Mouse (Mus musculus): ENCODE measurements around the gene Rps2. TPM values are rescaled to one million over a fixed set of nuclear protein-coding genes. Genes with fewer than 3 reads are reported as not detected.
A peak's percentile ranks its signal among the peaks of the same experiment; 100 is the strongest.

Rps2 gene
- polyA plus RNA-seq, 1 experiment from 2014 or later, result 841 TPM

DNA sequence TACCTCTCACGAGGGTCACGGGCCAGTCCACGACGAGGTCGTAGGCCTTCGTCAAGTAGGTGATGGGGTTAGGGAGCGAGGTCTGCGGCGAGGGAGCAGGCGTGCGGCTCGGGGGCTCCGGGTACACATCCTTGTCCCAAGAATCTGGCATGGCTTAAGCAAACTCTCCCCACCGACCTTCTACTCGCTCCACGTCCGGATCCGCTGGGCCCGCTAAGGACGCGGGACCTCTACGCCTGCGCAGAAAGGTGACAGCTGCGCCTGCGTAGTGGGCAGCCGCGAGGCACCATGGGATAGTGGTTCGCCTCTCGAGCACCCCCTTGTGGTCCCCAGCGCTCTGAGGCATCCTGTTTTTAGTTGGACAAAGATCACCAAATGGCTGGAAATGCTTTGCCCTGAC is 6.3 kb downstream of the Rps2 start, which contains the start of gene Ndufb10:
Gene Ndufb10, minus strand, starts transcription at position 295 of the 400 bp plus-strand sequence.
- Histone ChIP-seq H3K4me3 (peak within 1 kb of the TSS; percentile 68), H3K9me3 (replicated peaks) (no peaks in the 10 kb centered on the region), H3K9ac (peak within 1 kb of the TSS; percentile 92), H3K4me1 (peaks cover 28% of the 10 kb centered on the region), H3K27me3 (0 out of 2 replicates have a peak, but pooled peaks cover 2% of the 10 kb centered on the region), H3K36me3 (peaks cover 17% of the 10 kb centered on the region), H3K4me2 (replicated peaks) (peak within 1 kb of the TSS; percentile 96), H3K27ac (peak within 1 kb of the TSS; percentile 80)
- WGBS, result 1% methylated on average over 30 of the region's 30 CpGs
- ATAC-seq (ENCODE audit: low FRiP score), result peak; percentile 71

DNA sequence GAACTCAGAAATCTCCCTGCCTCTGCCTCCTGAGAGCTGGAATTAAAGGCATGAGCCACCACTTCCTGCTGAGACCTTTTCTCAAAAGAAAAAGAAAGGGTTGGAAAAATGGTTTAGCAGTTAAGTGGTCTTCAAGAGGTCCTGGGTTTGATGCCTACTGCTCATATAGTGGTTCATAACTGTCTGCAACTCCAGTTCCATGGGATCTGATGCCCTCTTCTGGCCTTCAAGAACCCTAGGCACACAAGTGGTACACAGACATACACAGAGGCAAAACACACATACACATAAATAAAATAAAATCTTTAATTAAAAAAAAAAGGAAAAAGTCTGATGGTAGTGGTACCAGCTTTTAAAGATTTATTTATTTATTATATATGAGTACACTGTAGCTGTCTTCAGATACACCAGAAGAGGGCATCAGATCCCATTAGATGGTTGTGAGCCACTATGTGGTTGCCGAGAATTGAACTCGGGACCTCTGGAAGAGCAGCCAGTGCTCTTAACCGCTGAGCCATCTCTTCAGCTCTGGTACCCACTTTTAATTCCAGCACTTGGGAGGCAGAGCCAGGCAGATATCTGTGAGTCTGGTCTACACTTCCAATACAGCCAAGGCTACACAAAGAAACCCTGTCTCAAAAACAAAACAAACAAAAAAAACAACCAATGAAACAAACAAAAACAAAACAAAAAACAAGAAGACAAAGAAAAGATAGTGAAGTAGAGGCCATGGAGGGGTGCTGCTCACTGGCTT is 7.9 kb downstream of the Rps2 start:
- Histone ChIP-seq H3K36me3 (peaks cover 17% of the 10 kb centered on the region), H3K27ac (no peak overlapping the region), H3K4me1 (peaks cover 25% of the 10 kb centered on the region), H3K4me2 (replicated peaks) (no peak overlapping the region), H3K9me3 (replicated peaks) (no peaks in the 10 kb centered on the region), H3K4me3 (no peak overlapping the region), H3K27me3 (0 out of 2 replicates have a peak, but pooled peaks cover 2% of the 10 kb centered on the region), H3K9ac (no peak overlapping the region)
- ATAC-seq (ENCODE audit: low FRiP score), result no peak
- 71% methylated on average over 3 of the region's 3 CpGs for WGBS

DNA sequence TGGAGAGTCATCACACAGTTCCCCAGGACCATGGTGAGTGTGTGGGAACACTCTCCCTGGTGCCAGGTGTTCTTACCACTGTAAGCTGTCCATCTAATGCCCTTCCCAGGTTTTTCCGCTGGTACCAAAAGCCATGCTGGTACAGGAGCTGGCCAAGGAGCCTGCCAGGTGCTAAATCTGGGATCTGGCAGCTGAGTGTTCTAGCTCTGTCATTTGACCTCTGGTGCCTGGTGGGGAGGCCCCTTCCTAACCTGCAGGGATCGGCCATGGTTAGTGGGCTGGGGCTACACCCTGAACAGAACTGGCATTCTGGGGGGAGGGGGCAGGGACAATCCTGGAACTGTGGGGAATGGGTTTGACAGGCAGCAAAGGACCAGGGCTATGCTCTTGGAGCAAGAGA is 9.7 kb downstream of the Rps2 start, which contains the start of gene Rpl3l:
Gene Rpl3l, plus strand, starts transcription at position 203 of the 400 bp plus-strand sequence.
- H3K4me1 ChIP-seq, result peaks cover 10% of the 10 kb centered on the region
- no peaks in the 10 kb centered on the region for H3K9me3 ChIP-seq (replicated peaks)
- no peak within 1 kb of the TSS for H3K9ac ChIP-seq
- peaks cover 12% of the 10 kb centered on the region; the same call in 1 of the 2 replicates for H3K27me3 ChIP-seq
- no peak for ATAC-seq (ENCODE audit: low FRiP score)
- no peak within 1 kb of the TSS for H3K4me2 ChIP-seq (replicated peaks)
- peaks cover under 1% of the 10 kb centered on the region for H3K36me3 ChIP-seq
- H3K27ac ChIP-seq, result no peak within 1 kb of the TSS
- H3K4me3 ChIP-seq, result no peak within 1 kb of the TSS
- WGBS, result 66% methylated on average over 2 of the region's 2 CpGs

DNA sequence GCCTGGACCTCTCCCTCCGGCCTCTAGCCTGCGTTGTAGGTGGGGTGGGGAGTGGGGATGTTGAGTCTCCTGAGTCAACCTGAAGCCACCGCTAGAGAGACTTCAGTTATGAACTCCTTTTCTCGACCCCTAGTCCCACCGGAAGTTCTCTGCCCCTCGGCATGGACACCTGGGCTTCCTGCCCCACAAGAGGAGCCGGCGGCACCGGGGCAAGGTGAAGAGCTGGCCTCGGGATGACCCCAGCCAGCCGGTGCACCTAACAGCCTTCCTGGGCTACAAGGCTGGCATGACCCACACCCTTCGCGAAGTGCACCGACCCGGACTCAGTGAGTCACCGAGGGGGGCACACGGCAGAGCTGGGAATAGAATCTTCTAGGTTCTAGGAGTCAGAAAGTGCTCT is 10.3 kb downstream of the Rps2 start:
- WGBS, result 73% methylated on average over 17 of the region's 17 CpGs
- Histone ChIP-seq H3K4me2 (replicated peaks) (no peak overlapping the region), H3K9me3 (replicated peaks) (no peaks in the 10 kb centered on the region), H3K27me3 (peaks cover 12% of the 10 kb centered on the region; the same call in 1 of the 2 replicates), H3K9ac (no peak overlapping the region), H3K4me3 (no peak overlapping the region), H3K4me1 (peaks cover 5% of the 10 kb centered on the region), H3K36me3 (no peaks in the 10 kb centered on the region), H3K27ac (no peak overlapping the region)
- no peak for ATAC-seq (ENCODE audit: low FRiP score)

DNA sequence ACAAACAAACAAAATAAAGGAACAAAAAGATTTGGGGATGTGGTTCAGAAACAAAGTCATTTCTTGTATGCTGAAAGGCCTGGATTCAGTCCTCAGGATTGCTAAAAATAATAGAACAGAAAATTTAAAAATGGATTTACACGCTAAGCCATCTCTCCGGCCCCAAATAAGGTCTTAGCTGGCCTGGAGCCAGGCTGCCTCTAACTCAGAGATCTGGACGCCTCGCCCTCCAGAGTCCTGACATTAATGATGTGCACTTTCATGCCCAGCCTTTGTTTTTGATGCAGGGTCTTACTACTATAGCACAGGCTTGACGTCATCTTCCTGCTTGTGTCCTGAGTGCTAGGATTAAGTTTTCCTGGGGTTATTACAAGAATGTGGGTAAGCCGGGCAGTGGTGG is 11.2 kb downstream of the Rps2 start:
- H3K9ac ChIP-seq, result no peak overlapping the region
- ATAC-seq (ENCODE audit: low FRiP score), result no peak
- no peaks in the 10 kb centered on the region for H3K9me3 ChIP-seq (replicated peaks)
- H3K27ac ChIP-seq, result no peak overlapping the region
- 86% methylated on average over 6 of the region's 6 CpGs for WGBS
- H3K4me1 ChIP-seq, result no peaks in the 10 kb centered on the region
- no peaks in the 10 kb centered on the region for H3K36me3 ChIP-seq
- peaks cover 12% of the 10 kb centered on the region; the same call in 1 of the 2 replicates for H3K27me3 ChIP-seq
- H3K4me2 ChIP-seq (replicated peaks), result no peak overlapping the region
- H3K4me3 ChIP-seq, result no peak overlapping the region

DNA sequence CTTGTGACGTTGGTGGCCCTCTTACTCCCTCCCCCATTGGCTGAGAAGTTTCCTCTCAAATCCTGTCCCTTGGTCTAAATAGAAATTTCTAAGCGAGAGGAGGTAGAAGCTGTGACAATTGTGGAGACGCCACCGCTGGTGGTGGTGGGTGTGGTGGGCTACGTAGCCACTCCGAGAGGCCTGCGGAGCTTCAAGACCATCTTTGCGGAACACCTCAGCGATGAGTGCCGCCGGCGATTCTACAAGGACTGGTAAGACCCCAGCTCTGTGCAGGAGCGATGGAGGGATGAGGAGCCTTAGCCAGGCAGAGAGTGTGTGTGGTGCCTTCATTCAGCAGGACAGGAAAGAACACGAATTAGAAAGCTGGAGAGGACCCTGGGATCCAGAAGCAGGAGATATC is 12.9 kb downstream of the Rps2 start:
- peaks cover 12% of the 10 kb centered on the region; the same call in 1 of the 2 replicates for H3K27me3 ChIP-seq
- no peak overlapping the region for H3K27ac ChIP-seq
- no peak for ATAC-seq (ENCODE audit: low FRiP score)
- H3K4me1 ChIP-seq, result 0 out of 2 replicates have a peak, but pooled peaks cover under 1% of the 10 kb centered on the region
- H3K9me3 ChIP-seq (replicated peaks), result no peaks in the 10 kb centered on the region
- 85% methylated on average over 14 of the region's 14 CpGs for WGBS
- no peak overlapping the region for H3K4me3 ChIP-seq
- H3K9ac ChIP-seq, result no peak overlapping the region
- H3K4me2 ChIP-seq (replicated peaks), result no peak overlapping the region
- H3K36me3 ChIP-seq, result no peaks in the 10 kb centered on the region

DNA sequence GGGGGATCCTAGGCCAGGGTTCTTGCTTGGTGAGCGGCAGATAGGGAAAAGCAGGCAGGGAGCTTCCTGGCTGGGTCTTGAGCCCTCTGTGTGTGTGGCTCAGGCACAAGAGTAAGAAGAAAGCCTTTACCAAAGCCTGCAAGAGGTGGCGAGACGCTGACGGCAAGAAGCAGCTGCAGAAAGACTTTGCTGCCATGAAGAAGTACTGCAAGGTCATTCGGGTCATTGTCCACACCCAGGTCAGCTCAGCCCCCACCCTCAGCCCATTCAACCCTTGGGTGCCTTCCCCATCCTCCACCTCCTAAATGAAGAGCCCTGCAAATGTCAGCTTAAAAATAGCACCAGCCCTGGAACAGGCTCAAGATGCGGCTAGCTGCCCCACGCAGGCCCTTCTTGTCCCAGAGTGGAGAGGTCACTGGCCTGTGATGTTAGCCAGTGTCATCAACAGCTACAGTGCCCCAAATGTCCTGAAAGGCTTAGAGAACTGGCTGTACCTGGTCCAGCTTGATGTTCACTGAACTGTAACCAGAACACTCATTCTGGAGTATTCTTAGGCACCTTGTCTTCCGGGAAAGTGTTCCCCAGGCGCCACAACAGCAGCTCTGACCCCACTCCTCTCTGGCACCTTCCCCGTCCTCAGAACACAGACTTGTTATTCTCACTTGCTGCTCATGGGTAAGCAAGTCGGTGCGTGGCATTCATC is 14.5 kb downstream of the Rps2 start:
- 80% methylated on average over 12 of the region's 12 CpGs for WGBS
- Histone ChIP-seq H3K27me3 (peaks cover 10% of the 10 kb centered on the region; the same call in 1 of the 2 replicates), H3K36me3 (no peaks in the 10 kb centered on the region), H3K4me2 (replicated peaks) (no peak overlapping the region), H3K9ac (no peak overlapping the region; the same call in 1 of the 2 replicates), H3K27ac (no peak overlapping the region), H3K4me3 (no peak overlapping the region), H3K9me3 (replicated peaks) (no peaks in the 10 kb centered on the region), H3K4me1 (peaks cover 13% of the 10 kb centered on the region)
- ATAC-seq (ENCODE audit: low FRiP score), result no peak

DNA sequence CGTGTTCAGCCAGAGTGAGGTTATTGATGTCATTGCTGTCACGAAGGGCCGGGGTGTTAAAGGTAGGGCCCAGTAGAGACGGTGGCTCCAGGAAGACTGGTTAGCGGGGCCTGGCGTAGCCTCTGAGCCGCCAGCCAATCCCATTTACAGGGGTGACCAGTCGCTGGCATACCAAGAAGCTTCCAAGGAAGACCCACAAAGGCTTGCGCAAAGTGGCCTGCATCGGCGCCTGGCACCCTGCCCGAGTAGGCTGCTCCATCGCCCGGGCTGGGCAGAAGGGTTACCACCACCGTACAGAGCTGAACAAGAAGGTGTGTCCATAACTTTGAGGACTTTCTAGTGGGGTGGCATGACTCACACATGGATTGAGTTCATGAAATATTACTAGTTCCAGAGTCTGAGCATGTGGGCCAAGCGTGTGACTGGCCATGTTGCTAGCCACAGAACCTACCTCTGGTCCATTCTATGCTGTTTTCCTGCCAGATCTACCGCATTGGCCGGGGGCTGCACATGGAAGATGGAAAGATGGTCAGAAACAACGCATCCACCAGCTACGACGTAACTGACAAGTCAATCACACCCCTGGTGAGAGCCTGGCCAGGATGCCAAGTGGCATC is 15.6 kb downstream of the Rps2 start:
- H3K9me3 ChIP-seq (replicated peaks), result no peaks in the 10 kb centered on the region
- H3K4me3 ChIP-seq, result no peak overlapping the region
- WGBS, result 91% methylated on average over 21 of the region's 21 CpGs
- H3K27me3 ChIP-seq, result peaks cover 10% of the 10 kb centered on the region; the same call in 1 of the 2 replicates
- H3K27ac ChIP-seq, result no peak overlapping the region
- no peak overlapping the region for H3K9ac ChIP-seq
- H3K4me2 ChIP-seq (replicated peaks), result no peak overlapping the region
- no peaks in the 10 kb centered on the region for H3K36me3 ChIP-seq
- no peak for ATAC-seq (ENCODE audit: low FRiP score)
- peaks cover 15% of the 10 kb centered on the region for H3K4me1 ChIP-seq

DNA sequence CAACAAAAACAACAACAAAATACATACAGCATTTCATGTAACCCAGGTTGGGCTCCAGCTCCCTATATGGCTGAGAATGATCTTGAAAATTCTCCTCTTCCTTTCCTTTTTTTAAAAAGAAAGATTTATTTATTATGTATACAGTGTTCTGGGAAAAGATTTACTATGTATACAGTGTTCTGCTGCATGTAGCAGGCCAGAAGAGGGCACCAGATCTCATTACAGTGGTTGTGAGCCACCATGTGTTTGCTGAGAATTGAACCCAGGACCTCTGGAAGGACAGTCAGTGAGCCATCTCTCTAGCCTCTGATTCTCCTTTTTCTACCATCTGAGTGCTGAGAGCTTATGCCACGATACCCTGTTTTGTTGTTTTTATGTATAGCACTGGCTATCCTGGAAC is 16.6 kb downstream of the Rps2 start:
- 81% methylated on average over 1 of the region's 1 CpGs for WGBS
- no peak overlapping the region for H3K4me3 ChIP-seq
- 0 out of 2 replicates have a peak, but pooled peaks cover under 1% of the 10 kb centered on the region for H3K36me3 ChIP-seq
- H3K4me1 ChIP-seq, result peaks cover 15% of the 10 kb centered on the region
- no peaks in the 10 kb centered on the region for H3K9me3 ChIP-seq (replicated peaks)
- ATAC-seq (ENCODE audit: low FRiP score), result no peak
- no peak overlapping the region for H3K27ac ChIP-seq
- H3K4me2 ChIP-seq (replicated peaks), result no peak overlapping the region
- H3K9ac ChIP-seq, result no peak overlapping the region
- peaks cover 10% of the 10 kb centered on the region; the same call in 1 of the 2 replicates for H3K27me3 ChIP-seq

DNA sequence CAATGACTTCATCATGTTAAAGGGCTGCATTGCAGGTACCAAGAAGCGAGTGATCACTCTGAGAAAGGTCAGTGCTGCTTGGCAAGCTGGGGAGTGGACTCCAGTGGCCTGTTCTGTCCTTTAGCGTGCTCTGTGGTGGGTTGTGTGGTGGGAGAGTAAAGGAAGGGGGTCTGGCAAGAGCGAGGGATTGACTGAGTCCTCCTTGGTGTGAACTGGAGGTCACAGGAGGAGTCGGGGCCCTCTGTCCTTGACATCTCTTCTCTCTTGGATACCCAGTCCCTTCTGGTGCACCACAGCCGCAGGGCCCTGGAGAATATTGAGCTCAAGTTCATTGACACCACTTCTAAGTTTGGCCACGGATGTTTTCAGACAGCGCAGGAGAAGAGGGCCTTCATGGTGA is 17.5 kb downstream of the Rps2 start:
- Histone ChIP-seq H3K4me3 (no peak overlapping the region), H3K9me3 (replicated peaks) (no peaks in the 10 kb centered on the region), H3K9ac (no peak overlapping the region), H3K4me1 (peaks cover 15% of the 10 kb centered on the region), H3K4me2 (replicated peaks) (no peak overlapping the region), H3K27ac (0 out of 2 replicates have a peak overlapping the region, but pooled peaks have one; percentile 44), H3K27me3 (peaks cover 10% of the 10 kb centered on the region; the same call in 1 of the 2 replicates), H3K36me3 (0 out of 2 replicates have a peak, but pooled peaks cover 7% of the 10 kb centered on the region)
- ATAC-seq (ENCODE audit: low FRiP score), result no peak; the same call in 1 of the 2 replicates
- WGBS, result 85% methylated on average over 7 of the region's 7 CpGs

DNA sequence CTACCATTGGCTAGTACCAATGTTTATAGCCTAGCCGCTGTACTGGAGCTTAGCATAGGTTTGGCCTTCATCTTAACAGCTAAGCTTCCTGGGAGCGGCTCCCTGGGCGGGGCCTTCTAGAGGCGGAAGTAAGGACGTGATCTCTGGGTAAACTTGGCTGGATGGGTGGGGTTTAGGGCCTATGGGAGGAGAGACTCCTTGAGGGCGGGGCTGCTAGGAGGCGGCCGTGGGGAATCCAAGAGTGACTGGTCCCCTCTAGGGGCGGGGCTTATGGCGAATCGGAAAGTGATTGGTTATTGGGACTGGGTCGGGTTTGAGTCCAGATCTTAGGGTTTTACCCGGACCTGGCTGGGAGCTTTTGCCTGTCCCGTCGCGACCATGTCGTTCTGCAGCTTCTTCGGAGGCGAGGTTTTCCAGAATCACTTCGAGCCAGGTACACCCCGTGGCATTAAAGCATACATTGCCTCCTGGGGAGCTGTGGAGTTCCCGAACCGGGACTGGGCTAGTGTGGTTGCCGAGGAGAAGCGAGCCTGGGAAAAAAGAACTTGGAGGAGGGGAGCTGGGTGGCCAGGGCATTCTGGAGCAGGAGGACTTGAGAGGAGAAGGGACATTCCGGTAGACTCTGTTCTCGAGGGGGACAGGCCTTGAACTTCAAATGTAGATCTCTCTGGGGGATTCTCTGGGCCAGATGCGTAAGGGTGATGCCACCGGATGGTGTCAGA is 18.6 kb downstream of the Rps2 start, which contains the start of gene Msrb1:
Gene Msrb1, plus strand, starts transcription at position 313 of the 722 bp plus-strand sequence.
- H3K27me3 ChIP-seq, result peaks cover 10% of the 10 kb centered on the region; the same call in 1 of the 2 replicates
- H3K4me1 ChIP-seq, result peaks cover 15% of the 10 kb centered on the region
- H3K9ac ChIP-seq, result peak within 1 kb of the TSS; percentile 61
- ATAC-seq (ENCODE audit: low FRiP score), result peak; percentile 95
- 0 out of 2 replicates have a peak within 1 kb of the TSS, but pooled peaks have one; percentile 44 for H3K27ac ChIP-seq
- peaks cover 14% of the 10 kb centered on the region; the same call in 1 of the 2 replicates for H3K36me3 ChIP-seq
- no peaks in the 10 kb centered on the region for H3K9me3 ChIP-seq (replicated peaks)
- under 1% methylated on average over 29 of the region's 29 CpGs for WGBS
- peak within 1 kb of the TSS; percentile 72 for H3K4me2 ChIP-seq (replicated peaks)
- H3K4me3 ChIP-seq, result peak within 1 kb of the TSS; percentile 49
